Comparison of ENCODE assay signal across 17 mouse cellular contexts in genomic region chr11:100719312-100719711, GRCm38 (mm10). TPM values are rescaled to one million over a fixed set of nuclear protein-coding genes. Genes with fewer than 3 reads are reported as not detected.
DNase-seq lines count a peak whose midpoint lies in the region; ATAC-seq and TF ChIP-seq lines count a peak whose summit lies in the region.
"Had no signal": no experiment of that assay in that cellular context is flagged by ENCODE, and none has a peak within 500 bp of the region (broad histone marks: within the 10 kb centered on the region; RNA-seq: fewer than 3 reads in every experiment).

No protein-coding gene starts in this region.

- H3K4me3 ChIP-seq in embryonic facial prominence, embryonic 15.5 days (replicated peaks), result no peak overlapping the region
- H3K4me3 ChIP-seq in embryonic facial prominence, embryonic 10.5 days, result no peak overlapping the region
- no peak overlapping the region for H3K4me3 ChIP-seq in kidney, adult 2 months (ENCODE audit: insufficient read depth, low read depth, low read length)
- H3K4me3 ChIP-seq in liver, postnatal 0 days (ENCODE audit: low read depth, low read length), result no peak overlapping the region
- H3K4me3 ChIP-seq in liver, embryonic 12.5 days, result no peak overlapping the region
- H3K4me3 ChIP-seq: heart, embryonic 10.5 days; intestine, embryonic 15.5 days; limb, embryonic 15.5 days; neural tube, embryonic 13.5 days had no signal

- no peak for DNase-seq in embryonic facial prominence, embryonic 10.5 days (ENCODE audit: low spot score)
- peak; percentile 73 for DNase-seq in kidney, adult 2 months
- DNase-seq in kidney, postnatal 4 days, result no peak
- DNase-seq in liver, postnatal 0 days, result no peak
- DNase-seq in embryo, embryonic 10 days (ENCODE audit: low spot score), result no peak
- no peak for DNase-seq in Muller cell, postnatal 12 days (ENCODE audit: inconsistent ontology term)
- DNase-seq: cerebellum, adult 2 months; heart, postnatal 4 days; lung, postnatal 10 days had no signal

- TF ChIP-seq POLR2A in kidney, adult 2 months (IDR thresholded peaks at IDR 0.05; ENCODE audit: low read depth, low read length), result no peak

- no peak for ATAC-seq in embryonic facial prominence, embryonic 15.5 days (ENCODE audit: insufficient number of reproducible peaks, low FRiP score, low TSS enrichment, low read depth)
- peak; percentile 28 for ATAC-seq in liver, postnatal 0 days
- ATAC-seq in liver, embryonic 12.5 days, result no peak
- ATAC-seq: forebrain, embryonic 14.5 days; intestine, embryonic 15.5 days had no signal

- 0 out of 2 replicates have a peak overlapping the region, but pooled peaks have one; percentile 60 for H3K27ac ChIP-seq in embryonic facial prominence, embryonic 15.5 days (replicated peaks)
- no peak overlapping the region for H3K27ac ChIP-seq in embryonic facial prominence, embryonic 10.5 days (replicated peaks)
- H3K27ac ChIP-seq in kidney, adult 2 months (ENCODE audit: insufficient read depth, low read depth, low read length), result peak overlapping the region; percentile 86
- H3K27ac ChIP-seq in liver, postnatal 0 days (ENCODE audit: low read depth), result peak overlapping the region; percentile 71
- no peak overlapping the region for H3K27ac ChIP-seq in liver, embryonic 12.5 days
- H3K27ac ChIP-seq: heart, embryonic 10.5 days; intestine, embryonic 15.5 days; limb, embryonic 15.5 days; neural tube, embryonic 13.5 days had no signal

- H3K9me3 ChIP-seq in embryonic facial prominence, embryonic 15.5 days (replicated peaks), result no peaks in the 10 kb centered on the region
- no peaks in the 10 kb centered on the region for H3K9me3 ChIP-seq in embryonic facial prominence, embryonic 10.5 days
- H3K9me3 ChIP-seq in liver, postnatal 0 days (ENCODE audit: low read length), result no peaks in the 10 kb centered on the region
- no peaks in the 10 kb centered on the region for H3K9me3 ChIP-seq in liver, embryonic 12.5 days (replicated peaks)
- H3K9me3 ChIP-seq: heart, embryonic 10.5 days; intestine, embryonic 15.5 days; limb, embryonic 15.5 days; neural tube, embryonic 13.5 days had no signal

- peaks cover 45% of the 10 kb centered on the region for H3K36me3 ChIP-seq in embryonic facial prominence, embryonic 15.5 days
- H3K36me3 ChIP-seq in embryonic facial prominence, embryonic 10.5 days (replicated peaks), result peaks cover 53% of the 10 kb centered on the region
- H3K36me3 ChIP-seq in kidney, adult 2 months (ENCODE audit: control insufficient read depth, insufficient read depth, low read length), result peaks cover 2% of the 10 kb centered on the region; the same call in 1 of the 2 replicates
- H3K36me3 ChIP-seq in liver, postnatal 0 days (replicated peaks; ENCODE audit: insufficient read depth, low read length), result peaks cover 47% of the 10 kb centered on the region
- H3K36me3 ChIP-seq in liver, embryonic 12.5 days, result peaks cover 77% of the 10 kb centered on the region

- WGBS in embryonic facial prominence, embryonic 15.5 days, result 80% methylated on average over 3 of the region's 3 CpGs
- 90% methylated on average over 3 of the region's 3 CpGs for WGBS in embryonic facial prominence, embryonic 10.5 days
- WGBS in kidney, adult 2 months, result 42% methylated on average over 3 of the region's 3 CpGs
- WGBS in liver, postnatal 0 days (ENCODE audit: insufficient replicate concordance), result 77% methylated on average over 3 of the region's 3 CpGs
- 77% methylated on average over 3 of the region's 3 CpGs for WGBS in liver, embryonic 12.5 days (ENCODE audit: insufficient replicate concordance)

- no peaks in the 10 kb centered on the region for H3K27me3 ChIP-seq in embryonic facial prominence, embryonic 15.5 days
- no peaks in the 10 kb centered on the region for H3K27me3 ChIP-seq in embryonic facial prominence, embryonic 10.5 days (replicated peaks; ENCODE audit: low read depth, poor library complexity, severe bottlenecking)
- H3K27me3 ChIP-seq in kidney, adult 2 months (replicated peaks; ENCODE audit: control insufficient read depth, insufficient read depth, low read length), result no peaks in the 10 kb centered on the region
- H3K27me3 ChIP-seq in liver, postnatal 0 days (ENCODE audit: insufficient read depth, low read length), result no peaks in the 10 kb centered on the region
- no peaks in the 10 kb centered on the region for H3K27me3 ChIP-seq in liver, embryonic 12.5 days (replicated peaks)
- H3K27me3 ChIP-seq: intestine, embryonic 15.5 days; limb, embryonic 15.5 days; neural tube, embryonic 13.5 days had no signal

- no peak overlapping the region for H3K4me2 ChIP-seq in embryonic facial prominence, embryonic 15.5 days (replicated peaks)
- H3K4me2 ChIP-seq in liver, postnatal 0 days (ENCODE audit: low read depth, low read length), result no peak overlapping the region
- no peak overlapping the region for H3K4me2 ChIP-seq in liver, embryonic 12.5 days
- H3K4me2 ChIP-seq: intestine, embryonic 15.5 days; limb, embryonic 15.5 days; neural tube, embryonic 13.5 days had no signal

- no peak for TF ChIP-seq CTCF in kidney, adult 2 months (conservative IDR thresholded peaks at IDR 0.05; ENCODE audit: insufficient read depth, insufficient read length, low read depth, low read length)
- TF ChIP-seq CTCF in liver, postnatal 0 days (IDR thresholded peaks at IDR 0.05; ENCODE audit: low read depth), result no peak

- no peak overlapping the region for H3K9ac ChIP-seq in embryonic facial prominence, embryonic 15.5 days
- H3K9ac ChIP-seq in liver, postnatal 0 days (replicated peaks), result no peak overlapping the region
- H3K9ac ChIP-seq in liver, embryonic 12.5 days, result no peak overlapping the region
- H3K9ac ChIP-seq: intestine, embryonic 15.5 days; limb, embryonic 15.5 days; neural tube, embryonic 13.5 days had no signal

- H3K4me1 ChIP-seq in embryonic facial prominence, embryonic 15.5 days, result peaks cover 35% of the 10 kb centered on the region
- peaks cover 32% of the 10 kb centered on the region for H3K4me1 ChIP-seq in embryonic facial prominence, embryonic 10.5 days
- H3K4me1 ChIP-seq in kidney, adult 2 months (ENCODE audit: control insufficient read depth, insufficient read depth, low read length), result peaks cover 49% of the 10 kb centered on the region
- H3K4me1 ChIP-seq in liver, postnatal 0 days (ENCODE audit: insufficient read depth), result peaks cover 39% of the 10 kb centered on the region
- H3K4me1 ChIP-seq in liver, embryonic 12.5 days, result peaks cover 56% of the 10 kb centered on the region

- no peak for TF ChIP-seq EP300 in liver, postnatal 0 days (IDR thresholded peaks at IDR 0.05; ENCODE audit: low read depth)

RNA-seq across cellular contexts. Expression of gene Hspb9, which starts 5.7 kb away (rescaled TPM):
- polyA plus RNA-seq in embryonic facial prominence, embryonic 15.5 days (2015; fragmentation: Nextera tagmentation; extraction: Ambion mirVana), result 0.55 TPM in 1 of 2 replicates, not detected in the other
- polyA plus RNA-seq in embryonic facial prominence, embryonic 10.5 days (2016; fragmentation: Nextera tagmentation; extraction: Ambion mirVana), result 0.56 TPM in 1 of 2 replicates, not detected in the other
- polyA plus RNA-seq in kidney, adult 2 months (2012; rRNA removed), result 0.48 and 0.49 TPM in 2 replicates
- polyA plus RNA-seq in liver, postnatal 0 days (2015; fragmentation: Nextera tagmentation; extraction: Ambion mirVana), result 0.35 and 0.40 TPM in 2 replicates
- polyA plus RNA-seq in liver, embryonic 12.5 days (2016; fragmentation: Nextera tagmentation; extraction: Ambion mirVana), result 0.29 and 0.33 TPM in 2 replicates
- polyA plus RNA-seq: cerebellum, adult 2 months; forebrain, embryonic 14.5 days; thymus, postnatal 0 days had no signal

RNA-seq across cellular contexts. Expression of gene Kat2a, which starts 7.0 kb away (rescaled TPM):
- polyA plus RNA-seq in embryonic facial prominence, embryonic 15.5 days (2015; fragmentation: Nextera tagmentation; extraction: Ambion mirVana), result 54.6 and 61.1 TPM in 2 replicates
- polyA plus RNA-seq in embryonic facial prominence, embryonic 10.5 days (2016; fragmentation: Nextera tagmentation; extraction: Ambion mirVana), result 72.4 and 80.6 TPM in 2 replicates
- polyA plus RNA-seq in kidney, adult 2 months (2012; rRNA removed), result 25.9 and 29.0 TPM in 2 replicates
- polyA plus RNA-seq in liver, postnatal 0 days (2015; fragmentation: Nextera tagmentation; extraction: Ambion mirVana), result 8.5 and 9.2 TPM in 2 replicates
- polyA plus RNA-seq in liver, embryonic 12.5 days (2016; fragmentation: Nextera tagmentation; extraction: Ambion mirVana), result 39.4 and 40.2 TPM in 2 replicates

RNA-seq across cellular contexts. Expression of gene Dhx58, which starts 15.2 kb away (rescaled TPM):
- 3.4 and 5.9 TPM in 2 replicates for polyA plus RNA-seq in embryonic facial prominence, embryonic 15.5 days (2015; fragmentation: Nextera tagmentation; extraction: Ambion mirVana)
- polyA plus RNA-seq in embryonic facial prominence, embryonic 10.5 days (2016; fragmentation: Nextera tagmentation; extraction: Ambion mirVana), result 3.3 and 3.6 TPM in 2 replicates
- polyA plus RNA-seq in kidney, adult 2 months (2012; rRNA removed), result 3.7 and 6.2 TPM in 2 replicates
- 3.9 and 4.5 TPM in 2 replicates for polyA plus RNA-seq in liver, postnatal 0 days (2015; fragmentation: Nextera tagmentation; extraction: Ambion mirVana)
- polyA plus RNA-seq in liver, embryonic 12.5 days (2016; fragmentation: Nextera tagmentation; extraction: Ambion mirVana), result 1.5 and 2.1 TPM in 2 replicates

RNA-seq across cellular contexts. Expression of gene Rab5c, which starts 18.7 kb away (rescaled TPM):
- 31.0 and 33.2 TPM in 2 replicates for polyA plus RNA-seq in embryonic facial prominence, embryonic 15.5 days (2015; fragmentation: Nextera tagmentation; extraction: Ambion mirVana)
- polyA plus RNA-seq in embryonic facial prominence, embryonic 10.5 days (2016; fragmentation: Nextera tagmentation; extraction: Ambion mirVana), result 13.0 and 13.1 TPM in 2 replicates
- polyA plus RNA-seq in kidney, adult 2 months (2012; rRNA removed), result 445 and 472 TPM in 2 replicates
- 16.6 and 17.0 TPM in 2 replicates for polyA plus RNA-seq in liver, postnatal 0 days (2015; fragmentation: Nextera tagmentation; extraction: Ambion mirVana)
- polyA plus RNA-seq in liver, embryonic 12.5 days (2016; fragmentation: Nextera tagmentation; extraction: Ambion mirVana), result 15.9 and 18.1 TPM in 2 replicates

RNA-seq across cellular contexts. Expression of gene Zfp385c, which starts 27.1 kb away (rescaled TPM):
- 2.0 and 3.1 TPM in 2 replicates for polyA plus RNA-seq in embryonic facial prominence, embryonic 15.5 days (2015; fragmentation: Nextera tagmentation; extraction: Ambion mirVana)
- polyA plus RNA-seq in embryonic facial prominence, embryonic 10.5 days (2016; fragmentation: Nextera tagmentation; extraction: Ambion mirVana), result 1.2 TPM in 2 replicates
- 0.14 and 0.34 TPM in 2 replicates for polyA plus RNA-seq in kidney, adult 2 months (2012; rRNA removed)
- not detected in 2 replicates for polyA plus RNA-seq in liver, postnatal 0 days (2015; fragmentation: Nextera tagmentation; extraction: Ambion mirVana)
- polyA plus RNA-seq in liver, embryonic 12.5 days (2016; fragmentation: Nextera tagmentation; extraction: Ambion mirVana), result 0.32 TPM in 1 of 2 replicates, not detected in the other
- polyA plus RNA-seq: forebrain, embryonic 14.5 days had no signal

Comparison
In these comparisons a context has a peak if more than half of its experiments do, and no peak if none do; other contexts are left out.
1. H3K27ac ChIP-seq: peak in embryonic facial prominence, embryonic 15.5 days (single experiment), kidney, adult 2 months (single experiment) and liver, postnatal 0 days (single experiment); none in embryonic facial prominence, embryonic 10.5 days (single experiment) and liver, embryonic 12.5 days (single experiment).